Mouse (Mus musculus) CH12.LX (cell line): ENCODE results near the gene Tmem44. TPM values are rescaled to one million over a fixed set of nuclear protein-coding genes. Genes with fewer than 3 reads are reported as not detected.

ENCODE experiments used
- DNase-seq: peaks from one replicate; pipeline ENCODE4 v3.0.0-alpha.2; 2013; ENCODE audit errors: extremely low read depth
- H3K27ac ChIP-seq: 2 replicates; pipeline ENCODE4 v1.5.1; 2012; ENCODE audit warnings: low read depth, mild to moderate bottlenecking, control low read depth, moderate library complexity; ENCODE audit not compliant: insufficient read depth
- H3K27me3 ChIP-seq: replicated peaks from 2 replicates; pipeline ENCODE3; 2012; ENCODE audit warnings: inconsistent platforms
- H3K36me3 ChIP-seq, 2 experiments: replicated peaks in 1 of 2; 2 replicates each; pipeline versions ENCODE3 to v1.6.1; 2012; ENCODE audit warnings: inconsistent platforms in 1 of 2, low read length in 1 of 2, mild to moderate bottlenecking in 1 of 2, mixed read lengths in 1 of 2, moderate library complexity in 1 of 2; ENCODE audit not compliant: control insufficient read depth in 1 of 2, insufficient read depth in 1 of 2
- H3K4me1 ChIP-seq, 2 experiments: 2 replicates each; pipeline ENCODE4 v1.6.1; 2012; ENCODE audit warnings: inconsistent platforms in 1 of 2, moderate library complexity in 1 of 2; ENCODE audit not compliant: insufficient read depth in 2 of 2, control insufficient read depth in 1 of 2
- H3K4me2 ChIP-seq: 2 replicates; pipeline ENCODE4 v1.6.1; 2012; ENCODE audit warnings: low read depth, mild to moderate bottlenecking, control low read depth; ENCODE audit not compliant: poor library complexity, insufficient read depth, severe bottlenecking
- H3K4me3 ChIP-seq, 3 experiments: fragments of 150-350 bp in 1 of 3; sonication (generic) in 1 of 3; replicated peaks in 1 of 3; 2 replicates each; pipeline versions ENCODE3 to v1.5.1; 2011 to 2012; ENCODE audit warnings: low read depth in 2 of 3, low read length in 2 of 3, mild to moderate bottlenecking in 2 of 3, moderate library complexity in 2 of 3, control low read depth in 1 of 3, improper control_type of control experiment in 1 of 3, inconsistent platforms in 1 of 3, mixed read lengths in 1 of 3; ENCODE audit not compliant: poor library complexity in 1 of 3
- H3K79me2 ChIP-seq: replicated peaks from 2 replicates; pipeline ENCODE4 v1.6.1; 2012; ENCODE audit warnings: mild to moderate bottlenecking, moderate library complexity; ENCODE audit not compliant: control insufficient read depth, poor library complexity, insufficient read depth, severe bottlenecking; ENCODE audit errors: extremely low read depth
- H3K9ac ChIP-seq: 2 replicates; pipeline ENCODE4 v1.6.1; 2012; ENCODE audit warnings: low read depth, mild to moderate bottlenecking, control low read depth, moderate library complexity; ENCODE audit not compliant: insufficient read depth
- H3K9me3 ChIP-seq: replicated peaks from 2 replicates; pipeline ENCODE3; 2012; ENCODE audit warnings: low read length, inconsistent platforms, mixed read lengths
- BHLHE40 ChIP-seq: IDR thresholded peaks from 2 replicates; pipeline ENCODE4 v1.6.1; 2011; ENCODE audit warnings: mild to moderate bottlenecking, low read depth, low read length, improper control_type of control experiment
- CHD1 ChIP-seq: IDR thresholded peaks from 2 replicates; pipeline ENCODE4 v1.6.1; 2012; ENCODE audit warnings: low read depth, low read length, improper control_type of control experiment, inconsistent platforms
- CHD2 ChIP-seq: IDR thresholded peaks from 2 replicates; pipeline ENCODE4 v1.6.1; 2011; ENCODE audit warnings: low read length, improper control_type of control experiment
- E2F4 ChIP-seq: IDR thresholded peaks from 2 replicates; pipeline ENCODE4 v1.6.1; 2011; ENCODE audit warnings: low read depth, low read length, improper control_type of control experiment; ENCODE audit not compliant: insufficient replicate concordance
- HCFC1 ChIP-seq: IDR thresholded peaks from 2 replicates; pipeline ENCODE4 v1.6.1; 2012; ENCODE audit warnings: low read depth, mild to moderate bottlenecking, inconsistent platforms, low read length, improper control_type of control experiment
- JUND ChIP-seq: conservative IDR thresholded peaks from 2 replicates; pipeline ENCODE4 v1.6.1; 2011; ENCODE audit warnings: low read depth, low read length, improper control_type of control experiment
- KAT2A ChIP-seq: IDR thresholded peaks from 2 replicates; pipeline ENCODE4 v1.6.1; 2012; ENCODE audit warnings: low read length, improper control_type of control experiment, inconsistent platforms; ENCODE audit not compliant: insufficient replicate concordance
- MAX ChIP-seq: IDR thresholded peaks from 2 replicates; pipeline ENCODE4 v1.6.1; 2011; ENCODE audit warnings: low read length, improper control_type of control experiment
- MAZ ChIP-seq: IDR thresholded peaks from 2 replicates; pipeline ENCODE4 v1.6.1; 2012; ENCODE audit warnings: low read depth, mild to moderate bottlenecking, inconsistent platforms, low read length, improper control_type of control experiment, moderate library complexity
- MXI1 ChIP-seq: IDR thresholded peaks from 2 replicates; pipeline ENCODE4 v1.6.1; 2011; ENCODE audit warnings: mild to moderate bottlenecking, low read depth, low read length, improper control_type of control experiment
- MYC ChIP-seq: IDR thresholded peaks from 2 replicates; pipeline ENCODE4 v1.6.1; 2011; ENCODE audit warnings: low read depth, mild to moderate bottlenecking, improper control_type of control experiment, low read length
- NRF1 ChIP-seq: IDR thresholded peaks from 2 replicates; pipeline ENCODE4 v1.6.1; 2014; ENCODE audit warnings: low read depth, mild to moderate bottlenecking, inconsistent platforms, low read length, improper control_type of control experiment, moderate library complexity
- PAX5 ChIP-seq: IDR thresholded peaks from 2 replicates; pipeline ENCODE4 v1.6.1; 2012; ENCODE audit warnings: low read length, inconsistent platforms, mixed read lengths
- POLR2A ChIP-seq: IDR thresholded peaks from 2 replicates; pipeline ENCODE4 v1.6.1; 2011; ENCODE audit warnings: low read depth, mild to moderate bottlenecking, improper control_type of control experiment, low read length
- POLR2AphosphoS2 ChIP-seq: IDR thresholded peaks from 2 replicates; pipeline ENCODE4 v1.6.1; 2011; ENCODE audit warnings: low read depth, low read length, improper control_type of control experiment
- RAD21 ChIP-seq: IDR thresholded peaks from 2 replicates; pipeline ENCODE4 v1.6.1; 2011; ENCODE audit warnings: low read depth, mild to moderate bottlenecking, low read length, improper control_type of control experiment, moderate library complexity
- RCOR1 ChIP-seq: conservative IDR thresholded peaks from 2 replicates; pipeline ENCODE4 v1.6.1; 2012; ENCODE audit warnings: low read depth, mild to moderate bottlenecking, inconsistent platforms, low read length, improper control_type of control experiment
- SIN3A ChIP-seq: IDR thresholded peaks from 2 replicates; pipeline ENCODE4 v1.6.1; 2012; ENCODE audit warnings: low read length, improper control_type of control experiment, inconsistent platforms
- SMC3 ChIP-seq: IDR thresholded peaks from 2 replicates; pipeline ENCODE4 v1.6.1; 2011; ENCODE audit warnings: low read depth, low read length, improper control_type of control experiment
- TBP ChIP-seq: conservative IDR thresholded peaks from 2 replicates; pipeline ENCODE4 v1.6.1; 2011; ENCODE audit warnings: low read depth, low read length, improper control_type of control experiment
- UBTF ChIP-seq: IDR thresholded peaks from 2 replicates; pipeline ENCODE4 v1.6.1; 2012; ENCODE audit warnings: low read depth, mild to moderate bottlenecking, inconsistent platforms, low read length, improper control_type of control experiment, moderate library complexity
- USF1 ChIP-seq: IDR thresholded peaks from 2 replicates; pipeline ENCODE4 v1.6.1; 2014; ENCODE audit warnings: low read depth, mild to moderate bottlenecking, inconsistent platforms, low read length, improper control_type of control experiment
- ZC3H11A ChIP-seq: IDR thresholded peaks from 2 replicates; pipeline ENCODE4 v1.6.1; 2012; ENCODE audit warnings: low read depth, mild to moderate bottlenecking, inconsistent platforms, low read length, improper control_type of control experiment
- ZKSCAN1 ChIP-seq: IDR thresholded peaks from 2 replicates; pipeline ENCODE4 v1.6.1; 2012; ENCODE audit warnings: low read depth, inconsistent platforms, low read length, improper control_type of control experiment, borderline replicate concordance
- ZMIZ1 ChIP-seq: IDR thresholded peaks from 2 replicates; pipeline ENCODE4 v1.6.1; 2012; ENCODE audit warnings: low read depth, mild to moderate bottlenecking, inconsistent platforms, low read length, improper control_type of control experiment
- dilution Hi-C: fragments of 300-500 bp; cut with MboI; formaldehyde crosslinking; loops from 2 replicates; pipeline ENCODE4 v1.14.3; 2020; ENCODE audit warnings: low sequenced_read_pairs; ENCODE audit not compliant: extremely low pct_unique_long_range_greater_than_20kb, extremely low pct_ligation_motif_present
- in situ Hi-C: fragments of 300-500 bp; cut with MboI; formaldehyde crosslinking; loops from 3 replicates; pipeline ENCODE4 v1.14.3; 2019; ENCODE audit warnings: low sequenced_read_pairs, low pct_ligation_motif_present, low pct_unique_long_range_greater_than_20kb, mixed read lengths
- polyA plus RNA-seq: library from polyadenylated mRNA; unstranded; fragments of >175 nt; gene quantifications from 2 replicates; pipeline ENCODE4 v1.2.1, GENCODE M21; 2012; ENCODE audit warnings: low read depth; ENCODE audit not compliant: insufficient read length
- total RNA-seq, 2 experiments: library from RNA; depleted of rRNA; stranded (reverse); fragments of 300-350 nt in 1 of 2; fragments of >200 nt in 1 of 2; gene quantifications; 2 replicates each; pipeline ENCODE4 v1.2.3; 2012 to 2014

The Tmem44 gene
- total and polyA plus RNA-seq, 3 experiments: 0.16 to 0.70 (median 0.51) TPM

DNA sequence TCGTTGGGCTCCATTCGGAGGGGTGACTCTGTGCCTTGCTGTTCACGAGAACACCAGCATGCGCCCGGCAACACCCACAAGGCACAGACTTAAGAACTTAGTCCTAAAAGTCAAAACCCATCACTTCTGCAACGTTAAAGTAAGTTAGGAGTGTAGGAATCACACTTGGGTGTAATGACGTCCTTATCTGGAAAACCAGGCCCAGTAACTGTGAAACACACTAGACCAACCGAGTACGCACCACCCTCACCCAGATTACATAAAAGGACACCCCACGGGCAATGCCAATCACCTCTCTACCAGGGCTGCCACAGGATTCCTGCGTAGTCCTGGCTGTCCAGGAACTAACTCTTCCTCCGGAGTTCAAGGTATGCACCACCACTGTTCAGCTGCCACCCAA is 41.3 kb downstream of the Tmem44 start:
- no peak overlapping the region for H3K27ac ChIP-seq
- no peak for DNase-seq
- dilution Hi-C loops: no loop called here
- no peak overlapping the region for H3K4me2 ChIP-seq
- H3K36me3 ChIP-seq: no peaks in the 10 kb centered on the region
- peaks cover 3% of the 10 kb centered on the region for H3K27me3 ChIP-seq
- H3K79me2 ChIP-seq: no peaks in the 10 kb centered on the region
- H3K9ac ChIP-seq: no peak overlapping the region
- H3K4me3 ChIP-seq: no peak overlapping the region
- no peaks in the 10 kb centered on the region for H3K9me3 ChIP-seq
- peaks cover 5 to 24% of the 10 kb centered on the region in 2 experiments for H3K4me1 ChIP-seq
- in situ Hi-C loops: no loop called here
- TF ChIP-seq CHD2: no peak
- no peak for TF ChIP-seq SMC3
- TF ChIP-seq HCFC1: no peak
- no peak for TF ChIP-seq USF1
- TF ChIP-seq MAX: no peak
- no peak for TF ChIP-seq KAT2A
- no peak for TF ChIP-seq CHD1
- no peak for TF ChIP-seq MXI1
- no peak for TF ChIP-seq ZC3H11A
- no peak for TF ChIP-seq NRF1
- no peak for TF ChIP-seq ZMIZ1
- no peak for TF ChIP-seq TBP
- TF ChIP-seq MYC: no peak
- no peak for TF ChIP-seq BHLHE40
- no peak for TF ChIP-seq UBTF
- no peak for TF ChIP-seq PAX5
- no peak for TF ChIP-seq POLR2AphosphoS2
- TF ChIP-seq SIN3A: no peak

DNA sequence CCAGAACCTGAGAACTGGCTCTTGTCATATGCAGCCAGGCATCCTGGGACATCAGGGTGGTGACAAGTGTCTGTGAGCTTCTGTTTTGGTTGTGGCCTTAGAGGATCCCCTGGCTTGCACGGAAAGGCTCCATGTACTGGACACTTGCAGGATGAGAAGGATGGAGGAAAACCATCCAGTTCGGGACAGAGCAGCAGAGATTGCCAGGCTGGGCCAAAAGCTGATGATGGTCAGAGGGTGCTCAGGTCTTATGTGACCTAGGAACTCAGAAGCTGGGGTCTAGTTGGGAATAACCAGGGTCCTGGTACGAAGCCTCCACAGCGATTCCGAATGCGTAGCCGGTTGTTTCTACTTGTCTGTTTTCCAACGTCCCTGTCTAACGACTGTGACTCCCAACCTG is 41.9 kb downstream of the Tmem44 start:
- no peak overlapping the region for H3K4me3 ChIP-seq
- no peaks in the 10 kb centered on the region for H3K9me3 ChIP-seq
- H3K4me1 ChIP-seq: peaks cover 5 to 27% of the 10 kb centered on the region in 2 experiments
- TF ChIP-seq POLR2AphosphoS2 (no peak), E2F4 (no peak), ZKSCAN1 (no peak), RCOR1 (no peak), POLR2A (no peak), ZC3H11A (no peak), SMC3 (no peak), MAX (no peak), MAZ (no peak), RAD21 (no peak), USF1 (no peak), JUND (no peak), UBTF (no peak), PAX5 (no peak), ZMIZ1 (no peak), MXI1 (no peak)
- H3K36me3 ChIP-seq: no peaks in the 10 kb centered on the region
- no peak overlapping the region for H3K27ac ChIP-seq
- no peak overlapping the region for H3K4me2 ChIP-seq
- H3K9ac ChIP-seq: no peak overlapping the region
- dilution Hi-C loops: no loop called here
- in situ Hi-C loops: no loop called here
- H3K79me2 ChIP-seq: no peaks in the 10 kb centered on the region
- peaks cover 3% of the 10 kb centered on the region for H3K27me3 ChIP-seq
- no peak for DNase-seq
